Mouse (Mus musculus): ENCODE results near the gene Ccdc85b. TPM values are rescaled to one million over a fixed set of nuclear protein-coding genes. Genes with fewer than 3 reads are reported as not detected.

Ccdc85b gene
- total and polyA plus RNA-seq, 3 experiments: 3.0 to 13.1 (median 3.3) TPM

DNA sequence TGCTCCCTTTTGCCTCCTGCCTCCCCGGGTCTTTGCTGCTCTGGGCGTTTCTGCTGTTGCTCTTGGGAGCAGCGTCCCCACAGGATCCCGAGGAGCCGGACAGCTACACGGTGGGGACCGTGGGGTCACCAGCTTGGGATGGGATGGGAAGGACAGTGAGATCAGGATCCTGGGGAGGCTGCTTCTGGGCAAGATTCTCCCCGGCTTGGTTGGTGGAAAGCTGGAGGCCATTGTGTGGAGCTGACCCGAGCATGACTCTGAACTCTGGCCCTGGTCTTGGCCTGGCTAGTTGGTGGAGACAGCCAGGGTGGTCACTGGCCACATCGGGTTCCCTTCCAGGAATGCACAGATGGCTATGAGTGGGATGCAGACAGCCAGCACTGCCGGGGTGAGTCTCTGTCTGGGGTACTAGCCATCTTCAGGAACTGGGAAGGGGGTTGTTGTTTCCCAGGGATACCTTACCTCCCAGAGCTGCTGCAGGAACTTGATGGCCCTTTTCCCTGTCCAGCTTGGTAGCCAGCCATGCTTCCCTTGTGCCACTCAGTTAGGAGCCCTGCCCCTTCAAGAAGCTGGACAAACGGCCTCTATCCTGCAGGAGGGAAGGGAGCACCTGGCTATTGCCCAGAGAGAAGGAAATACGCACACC lies 17.5 kb upstream of the Ccdc85b start:
- no peaks in the 10 kb centered on the region for H3K9me3 ChIP-seq (replicated peaks)
- H3K27me3 ChIP-seq (ENCODE audit: insufficient read depth, low read length): peaks cover 59% of the 10 kb centered on the region
- H3K4me1 ChIP-seq (ENCODE audit: insufficient read depth, low read depth, low read length): peaks cover 16% of the 10 kb centered on the region
- no peak for DNase-seq (ENCODE audit: low spot score)
- TF ChIP-seq GATA2 (IDR thresholded peaks at IDR 0.05; ENCODE audit: borderline replicate concordance, low read depth, low read length): no peak
- no peak for TF ChIP-seq TAL1 (conservative IDR thresholded peaks at IDR 0.05; ENCODE audit: low read depth, low read length)
- TF ChIP-seq GATA1 (IDR thresholded peaks at IDR 0.05; ENCODE audit: borderline replicate concordance, low read length): no peak
- no peak for ATAC-seq (ENCODE audit: extremely low read depth, insufficient number of reproducible peaks, low FRiP score, poor library complexity, severe bottlenecking)
- H3K4me3 ChIP-seq (ENCODE audit: low read depth, low read length): no peak overlapping the region
- H3K36me3 ChIP-seq (replicated peaks): no peaks in the 10 kb centered on the region

DNA sequence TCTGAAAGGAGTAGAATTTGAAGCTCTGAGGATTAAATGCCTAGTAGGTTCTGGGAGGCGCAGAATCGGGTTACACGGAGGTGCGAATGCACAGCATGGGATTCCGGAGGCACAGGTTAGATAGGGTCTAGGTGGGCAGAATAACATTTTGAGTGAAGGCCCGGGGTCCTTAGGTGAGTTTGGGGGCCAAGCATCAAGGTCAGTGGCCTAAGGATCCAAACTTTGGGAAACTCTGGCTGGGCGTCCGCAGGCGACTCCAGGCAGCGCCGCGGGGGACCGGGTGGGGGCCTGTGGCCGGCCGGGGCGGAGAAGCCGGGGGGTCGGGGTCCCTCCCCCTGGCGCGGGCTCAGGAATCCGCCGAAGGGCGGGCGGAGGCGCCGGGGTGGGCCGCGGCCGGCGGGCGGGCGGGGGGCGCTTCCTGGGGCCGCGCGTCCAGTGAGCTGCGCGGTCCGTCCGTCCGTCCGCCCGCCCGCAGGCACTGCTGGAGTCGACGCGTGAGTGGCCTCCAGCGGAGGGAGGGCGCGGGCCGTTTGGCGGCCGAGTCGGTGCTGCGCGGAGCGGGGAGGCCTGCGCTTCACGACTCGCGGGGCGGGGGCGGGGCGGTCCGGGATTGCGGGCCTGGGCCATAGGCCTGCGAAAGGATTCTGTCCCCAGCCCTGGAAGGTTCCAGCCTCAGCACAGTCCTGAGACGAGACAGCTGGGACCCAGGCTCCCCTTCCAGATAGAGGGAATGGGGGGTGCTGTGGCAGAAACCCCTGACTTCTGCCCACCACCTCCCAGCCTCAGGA lies 16.8 kb upstream of the Ccdc85b start:
- Histone ChIP-seq H3K36me3 (replicated peaks) (no peaks in the 10 kb centered on the region), H3K9me3 (replicated peaks) (no peaks in the 10 kb centered on the region), H3K27me3 (ENCODE audit: insufficient read depth, low read length) (peaks cover 60% of the 10 kb centered on the region), H3K4me3 (ENCODE audit: low read depth, low read length) (peak overlapping the region; percentile 51; the same call in 1 of the 2 replicates), H3K4me1 (ENCODE audit: insufficient read depth, low read depth, low read length) (peaks cover 15% of the 10 kb centered on the region)
- DNase-seq (ENCODE audit: low spot score) (no peak), ATAC-seq (ENCODE audit: extremely low read depth, insufficient number of reproducible peaks, low FRiP score, poor library complexity, severe bottlenecking) (no peak)
- no peak for TF ChIP-seq POLR2AphosphoS5 (IDR thresholded peaks at IDR 0.05; ENCODE audit: insufficient replicate concordance, low read depth, low read length)
- TF ChIP-seq CTCF (IDR thresholded peaks at IDR 0.05; ENCODE audit: low read depth, low read length): no peak
- no peak for TF ChIP-seq GATA2 (IDR thresholded peaks at IDR 0.05; ENCODE audit: borderline replicate concordance, low read depth, low read length)
- TF ChIP-seq GATA1 (IDR thresholded peaks at IDR 0.05; ENCODE audit: borderline replicate concordance, low read length): no peak
- TF ChIP-seq TAL1 (conservative IDR thresholded peaks at IDR 0.05; ENCODE audit: low read depth, low read length): no peak

DNA sequence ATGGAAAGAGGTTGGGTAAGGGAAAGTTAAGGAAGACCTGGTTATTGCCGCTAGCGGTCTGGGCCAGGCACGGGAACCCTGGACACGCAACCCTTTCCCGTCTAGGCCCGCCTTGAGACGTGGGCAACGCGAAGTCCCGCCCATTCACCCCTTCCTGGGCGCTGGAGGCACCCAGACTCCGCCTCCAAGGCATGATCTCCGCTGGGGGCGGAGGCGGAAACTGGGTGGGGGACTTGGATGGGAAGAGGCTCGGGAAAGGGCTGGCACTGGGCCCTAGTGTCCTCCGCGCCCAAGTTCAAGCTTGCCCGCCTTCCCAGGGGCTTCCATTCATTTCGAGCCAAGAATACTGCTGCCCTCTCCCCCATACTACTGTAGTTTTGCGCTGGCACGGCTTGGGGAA lies 16.0 kb upstream of the Ccdc85b start, which contains the start of gene Efemp2:
Efemp2 (plus strand) TSS at position 235 of the 400 bp plus-strand sequence.
- TF ChIP-seq TAL1 (conservative IDR thresholded peaks at IDR 0.05; ENCODE audit: low read depth, low read length) (no peak), CTCF (IDR thresholded peaks at IDR 0.05; ENCODE audit: low read depth, low read length) (no peak), GATA1 (IDR thresholded peaks at IDR 0.05; ENCODE audit: borderline replicate concordance, low read length) (no peak), GATA2 (IDR thresholded peaks at IDR 0.05; ENCODE audit: borderline replicate concordance, low read depth, low read length) (no peak), POLR2AphosphoS5 (IDR thresholded peaks at IDR 0.05; ENCODE audit: insufficient replicate concordance, low read depth, low read length) (no peak)
- Histone ChIP-seq H3K9me3 (replicated peaks) (no peaks in the 10 kb centered on the region), H3K36me3 (replicated peaks) (no peaks in the 10 kb centered on the region), H3K27me3 (ENCODE audit: insufficient read depth, low read length) (peaks cover 55% of the 10 kb centered on the region), H3K4me1 (ENCODE audit: insufficient read depth, low read depth, low read length) (peaks cover 15% of the 10 kb centered on the region), H3K4me3 (ENCODE audit: low read depth, low read length) (peak within 1 kb of the TSS; percentile 57; the same call in 1 of the 2 replicates)
- ATAC-seq (ENCODE audit: extremely low read depth, insufficient number of reproducible peaks, low FRiP score, poor library complexity, severe bottlenecking) (peak; percentile 22; the same call in 1 of the 2 replicates), DNase-seq (ENCODE audit: low spot score) (peak; percentile 57)

DNA sequence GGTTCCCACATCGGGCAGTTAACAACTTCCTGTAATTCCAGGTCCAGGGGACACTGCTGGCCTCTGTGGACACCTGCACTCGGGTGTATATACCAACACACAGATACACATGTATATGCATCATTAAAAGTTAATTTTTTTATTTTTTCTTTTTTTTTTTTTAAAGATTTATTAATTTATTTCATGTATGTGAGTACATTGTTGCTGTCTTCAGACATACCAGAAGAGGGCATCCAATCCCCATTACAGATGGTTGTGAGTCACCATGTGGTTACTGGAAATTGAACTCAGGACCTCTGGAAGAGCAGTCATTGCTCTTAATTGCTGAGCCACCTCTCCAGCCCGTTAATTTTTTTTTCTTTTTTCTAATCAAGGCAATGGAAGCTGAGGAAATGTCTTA lies 15.2 kb upstream of the Ccdc85b start:
- peaks cover 5% of the 10 kb centered on the region for H3K36me3 ChIP-seq (replicated peaks)
- H3K4me1 ChIP-seq (ENCODE audit: insufficient read depth, low read depth, low read length): peaks cover 22% of the 10 kb centered on the region
- no peak for ATAC-seq (ENCODE audit: extremely low read depth, insufficient number of reproducible peaks, low FRiP score, poor library complexity, severe bottlenecking)
- no peak overlapping the region for H3K4me3 ChIP-seq (ENCODE audit: low read depth, low read length)
- DNase-seq (ENCODE audit: low spot score): no peak
- H3K27me3 ChIP-seq (ENCODE audit: insufficient read depth, low read length): peaks cover 50% of the 10 kb centered on the region
- no peaks in the 10 kb centered on the region for H3K9me3 ChIP-seq (replicated peaks)
- TF ChIP-seq CTCF (IDR thresholded peaks at IDR 0.05; ENCODE audit: low read depth, low read length) (no peak), POLR2AphosphoS5 (IDR thresholded peaks at IDR 0.05; ENCODE audit: insufficient replicate concordance, low read depth, low read length) (no peak), GATA1 (IDR thresholded peaks at IDR 0.05; ENCODE audit: borderline replicate concordance, low read length) (no peak), GATA2 (IDR thresholded peaks at IDR 0.05; ENCODE audit: borderline replicate concordance, low read depth, low read length) (no peak), TAL1 (conservative IDR thresholded peaks at IDR 0.05; ENCODE audit: low read depth, low read length) (no peak)

GRCm38 (mm10) chr19:5471846-5472245 lies 14.2 kb upstream of the Ccdc85b start:
- peaks cover 15% of the 10 kb centered on the region for H3K36me3 ChIP-seq (replicated peaks)
- H3K9me3 ChIP-seq (replicated peaks): no peaks in the 10 kb centered on the region
- H3K27me3 ChIP-seq (ENCODE audit: insufficient read depth, low read length): peaks cover 43% of the 10 kb centered on the region
- H3K4me3 ChIP-seq (ENCODE audit: low read depth, low read length): no peak overlapping the region
- peaks cover 26% of the 10 kb centered on the region for H3K4me1 ChIP-seq (ENCODE audit: insufficient read depth, low read depth, low read length)
- no peak for ATAC-seq (ENCODE audit: extremely low read depth, insufficient number of reproducible peaks, low FRiP score, poor library complexity, severe bottlenecking)
- no peak for DNase-seq (ENCODE audit: low spot score)
- no peak for TF ChIP-seq GATA2 (IDR thresholded peaks at IDR 0.05; ENCODE audit: borderline replicate concordance, low read depth, low read length)
- TF ChIP-seq GATA1 (IDR thresholded peaks at IDR 0.05; ENCODE audit: borderline replicate concordance, low read length): no peak
- no peak for TF ChIP-seq TAL1 (conservative IDR thresholded peaks at IDR 0.05; ENCODE audit: low read depth, low read length)
- TF ChIP-seq POLR2AphosphoS5 (IDR thresholded peaks at IDR 0.05; ENCODE audit: insufficient replicate concordance, low read depth, low read length): no peak
- no peak for TF ChIP-seq CTCF (IDR thresholded peaks at IDR 0.05; ENCODE audit: low read depth, low read length)

DNA sequence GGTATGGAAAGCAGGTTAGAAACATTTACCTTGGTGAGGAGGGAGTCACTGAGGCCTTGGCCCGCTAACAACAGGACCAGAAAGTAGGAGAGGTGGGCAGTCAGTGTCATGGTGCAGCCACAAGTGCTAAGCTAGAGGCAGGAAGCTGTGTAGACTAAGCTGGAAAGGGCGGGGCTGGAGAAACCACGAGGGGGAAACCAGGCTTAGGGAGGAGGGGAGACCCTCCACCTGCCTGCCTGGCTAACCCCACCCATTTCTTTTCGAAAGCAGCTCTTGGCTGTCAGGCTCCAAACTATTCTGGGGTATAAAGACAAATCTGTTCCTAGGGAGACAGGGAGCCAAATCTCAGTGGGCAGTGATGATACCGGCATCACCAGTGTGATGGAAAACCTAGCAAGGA lies 10.7 kb upstream of the Ccdc85b start, which contains the start of gene Ctsw:
Ctsw (minus strand) TSS at position 134 of the 400 bp plus-strand sequence.
- Histone ChIP-seq H3K27me3 (ENCODE audit: insufficient read depth, low read length) (peaks cover 12% of the 10 kb centered on the region), H3K4me3 (ENCODE audit: low read depth, low read length) (no peak within 1 kb of the TSS), H3K9me3 (replicated peaks) (no peaks in the 10 kb centered on the region), H3K36me3 (replicated peaks) (peaks cover 50% of the 10 kb centered on the region), H3K4me1 (ENCODE audit: insufficient read depth, low read depth, low read length) (peaks cover 23% of the 10 kb centered on the region)
- TF ChIP-seq CTCF (IDR thresholded peaks at IDR 0.05; ENCODE audit: low read depth, low read length) (no peak), POLR2AphosphoS5 (IDR thresholded peaks at IDR 0.05; ENCODE audit: insufficient replicate concordance, low read depth, low read length) (no peak), GATA2 (IDR thresholded peaks at IDR 0.05; ENCODE audit: borderline replicate concordance, low read depth, low read length) (no peak)
- DNase-seq (ENCODE audit: low spot score) (no peak), ATAC-seq (ENCODE audit: extremely low read depth, insufficient number of reproducible peaks, low FRiP score, poor library complexity, severe bottlenecking) (no peak)

Data from G1E (cell line).